Mouse (Mus musculus): ENCODE results near the gene Snx5. TPM values are rescaled to one million over a fixed set of nuclear protein-coding genes. Genes with fewer than 3 reads are reported as not detected.

Gene Snx5
- total RNA-seq, 2 experiments from 2014 or later: 58.0 to 85.5 TPM

- ATAC-seq (replicated peaks; ENCODE audit: low FRiP score, poor library complexity, severe bottlenecking): no peak
Observed at GRCm38 (mm10) chr2:144268446-144269305, 2.0 kb downstream of the Snx5 start.

- ATAC-seq (replicated peaks; ENCODE audit: low FRiP score, poor library complexity, severe bottlenecking): no peak
Observed at GRCm38 (mm10) chr2:144267731-144268015, 3.0 kb downstream of the Snx5 start.

GRCm38 (mm10) chr2:144267004-144267730 is 3.5 kb downstream of the Snx5 start:
- no peak for ATAC-seq (replicated peaks; ENCODE audit: low FRiP score, poor library complexity, severe bottlenecking)

- ATAC-seq (replicated peaks; ENCODE audit: low FRiP score, poor library complexity, severe bottlenecking): no peak
Observed at GRCm38 (mm10) chr2:144265916-144266683, 4.6 kb downstream of the Snx5 start.

- ATAC-seq (replicated peaks; ENCODE audit: low FRiP score, poor library complexity, severe bottlenecking): no peak
Observed at GRCm38 (mm10) chr2:144265120-144265488, 5.6 kb downstream of the Snx5 start.

- ATAC-seq (replicated peaks; ENCODE audit: low FRiP score, poor library complexity, severe bottlenecking): no peak
Observed at GRCm38 (mm10) chr2:144264398-144265119, 6.1 kb downstream of the Snx5 start.

- no peak for ATAC-seq (replicated peaks; ENCODE audit: low FRiP score, poor library complexity, severe bottlenecking)
Observed at GRCm38 (mm10) chr2:144262837-144263236, 7.9 kb downstream of the Snx5 start.

- ATAC-seq (replicated peaks; ENCODE audit: low FRiP score, poor library complexity, severe bottlenecking): no peak
Observed at GRCm38 (mm10) chr2:144250111-144250510, 20.6 kb downstream of the Snx5 start.

GRCm38 (mm10) chr2:144248613-144249376 is 21.9 kb downstream of the Snx5 start:
- ATAC-seq (replicated peaks; ENCODE audit: low FRiP score, poor library complexity, severe bottlenecking): no peak

GRCm38 (mm10) chr2:144247337-144247978 is 23.2 kb downstream of the Snx5 start:
- no peak for ATAC-seq (replicated peaks; ENCODE audit: low FRiP score, poor library complexity, severe bottlenecking)

- ATAC-seq (replicated peaks; ENCODE audit: low FRiP score, poor library complexity, severe bottlenecking): no peak
Observed at GRCm38 (mm10) chr2:144246270-144246669, 24.4 kb downstream of the Snx5 start.

- no peak for ATAC-seq (replicated peaks; ENCODE audit: low FRiP score, poor library complexity, severe bottlenecking)
Observed at GRCm38 (mm10) chr2:144245464-144245863, 25.2 kb downstream of the Snx5 start.

- no peak for ATAC-seq (replicated peaks; ENCODE audit: low FRiP score, poor library complexity, severe bottlenecking)
Observed at GRCm38 (mm10) chr2:144240095-144240899, 30.4 kb downstream of the Snx5 start.

GRCm38 (mm10) chr2:144239318-144239717 is 31.4 kb downstream of the Snx5 start:
- no peak for ATAC-seq (replicated peaks; ENCODE audit: low FRiP score, poor library complexity, severe bottlenecking)

GRCm38 (mm10) chr2:144238341-144238740 is 32.4 kb downstream of the Snx5 start:
- no peak for ATAC-seq (replicated peaks; ENCODE audit: low FRiP score, poor library complexity, severe bottlenecking)

- no peak for ATAC-seq (replicated peaks; ENCODE audit: low FRiP score, poor library complexity, severe bottlenecking)
Observed at GRCm38 (mm10) chr2:144236791-144237584, 33.7 kb downstream of the Snx5 start.

GRCm38 (mm10) chr2:144235776-144236175 is 34.9 kb downstream of the Snx5 start:
- no peak for ATAC-seq (replicated peaks; ENCODE audit: low FRiP score, poor library complexity, severe bottlenecking)
